Mouse (Mus musculus): Measurements from ENCODE around the gene Amz2.

Amz2 gene

GRCm38 (mm10) chr11:109422263-109422662, 3.5 kb upstream of the Amz2 start:
- no peak for DNase-seq

GRCm38 (mm10) chr11:109423294-109423693, 2.5 kb upstream of the Amz2 start:
- DNase-seq: peak; percentile 39

GRCm38 (mm10) chr11:109426272-109426586, 483 bp downstream of the Amz2 start:
- DNase-seq: no peak

GRCm38 (mm10) chr11:109427353-109427752, 1.6 kb downstream of the Amz2 start:
- no peak for DNase-seq

- no peak for DNase-seq
Observed at GRCm38 (mm10) chr11:109434233-109434798, 8.6 kb downstream of the Amz2 start.

GRCm38 (mm10) chr11:109436889-109437288, 11.1 kb downstream of the Amz2 start:
- no peak for DNase-seq

GRCm38 (mm10) chr11:109439209-109439608, 13.5 kb downstream of the Amz2 start:
- DNase-seq: no peak

GRCm38 (mm10) chr11:109439829-109440340, 14.1 kb downstream of the Amz2 start:
- DNase-seq: peak; percentile 85

- DNase-seq: no peak
Observed at GRCm38 (mm10) chr11:109440641-109441040, 14.9 kb downstream of the Amz2 start.

- DNase-seq: peak; percentile 41
Observed at GRCm38 (mm10) chr11:109441119-109441518, 15.4 kb downstream of the Amz2 start.

GRCm38 (mm10) chr11:109442166-109442730, 16.5 kb downstream of the Amz2 start:
- DNase-seq: no peak

GRCm38 (mm10) chr11:109443468-109444263, 17.9 kb downstream of the Amz2 start:
- no peak for DNase-seq

- peak; percentile 22 for DNase-seq
Observed at GRCm38 (mm10) chr11:109444600-109444999, 18.9 kb downstream of the Amz2 start.

GRCm38 (mm10) chr11:109445438-109446035, 19.8 kb downstream of the Amz2 start:
- DNase-seq: peak; percentile 45

- no peak for DNase-seq
Observed at GRCm38 (mm10) chr11:109451169-109451568, 25.4 kb downstream of the Amz2 start.

- DNase-seq: no peak
Observed at GRCm38 (mm10) chr11:109456261-109456660, 30.5 kb downstream of the Amz2 start.

GRCm38 (mm10) chr11:109458165-109458564, 32.4 kb downstream of the Amz2 start:
- DNase-seq: no peak

GRCm38 (mm10) chr11:109460586-109460985, 34.8 kb downstream of the Amz2 start:
- DNase-seq: peak; percentile 12

- DNase-seq: no peak
Observed at GRCm38 (mm10) chr11:109465068-109465467, 39.3 kb downstream of the Amz2 start.

- peak; percentile 10 for DNase-seq
Observed at GRCm38 (mm10) chr11:109466987-109467386, 41.2 kb downstream of the Amz2 start.

- no peak for DNase-seq
Observed at GRCm38 (mm10) chr11:109468133-109468532, 42.4 kb downstream of the Amz2 start.

- DNase-seq: no peak
Observed at GRCm38 (mm10) chr11:109470170-109470569, 44.4 kb downstream of the Amz2 start.
